Mouse (Mus musculus) hindbrain, embryonic 15.5 days (tissue): ENCODE results near the gene Zscan20. TPM values are rescaled to one million over a fixed set of nuclear protein-coding genes. Genes with fewer than 3 reads are reported as not detected.

Source experiments
- ATAC-seq: fragments of 200-750 bp; cut with Nextera tagmentation; 2 replicates; pipeline ENCODE4 v1.8.0; 2017; ENCODE audit warnings: low read depth, moderate number of reproducible peaks, moderate TSS enrichment; ENCODE audit not compliant: low FRiP score
- H3K27ac ChIP-seq: fragments of 300-500 bp; sonication (generic); replicated peaks from 2 replicates; pipeline ENCODE4 v1.5.1; 2015; ENCODE audit warnings: mild to moderate bottlenecking, inconsistent platforms
- H3K27me3 ChIP-seq: fragments of 300-500 bp; sonication (generic); 2 replicates; pipeline ENCODE4 v1.6.1; 2015; ENCODE audit warnings: control low read depth, inconsistent platforms
- H3K36me3 ChIP-seq: fragments of 300-500 bp; sonication (generic); 2 replicates; pipeline ENCODE4 v1.6.1; 2015; ENCODE audit warnings: control low read depth, inconsistent platforms
- H3K4me1 ChIP-seq: fragments of 300-500 bp; sonication (generic); replicated peaks from 2 replicates; pipeline ENCODE4 v1.6.1; 2015; ENCODE audit warnings: control low read depth, inconsistent platforms
- H3K4me2 ChIP-seq: fragments of 300-500 bp; sonication (generic); 2 replicates; pipeline ENCODE4 v1.6.1; 2015; ENCODE audit warnings: moderate library complexity, mild to moderate bottlenecking, inconsistent platforms
- H3K4me3 ChIP-seq: fragments of 300-500 bp; sonication (generic); 2 replicates; pipeline ENCODE4 v1.5.1; 2015; ENCODE audit warnings: mild to moderate bottlenecking, inconsistent platforms
- H3K9ac ChIP-seq: fragments of 300-500 bp; sonication (generic); 2 replicates; pipeline ENCODE4 v1.6.1; 2015; ENCODE audit warnings: inconsistent platforms
- H3K9me3 ChIP-seq: fragments of 300-500 bp; sonication (generic); 2 replicates; pipeline ENCODE4 v1.6.1; 2016; ENCODE audit warnings: control low read depth, inconsistent platforms
- WGBS: fragments of 180-500 bp; shearing (Covaris S2); methylation state at CpG from one replicate; pipeline ENCODE4 v1.1.7; 2015; 5-methylcytosine and 5-hydroxymethylcytosine counted together
- polyA plus RNA-seq: library from polyadenylated mRNA; unstranded; fragments of >200 nt; fragmentation: Nextera tagmentation; extraction: Ambion mirVana; gene quantifications from 2 replicates; pipeline ENCODE4 v1.2.1, GENCODE M21; 2015

Zscan20 gene
- polyA plus RNA-seq, 1 experiment from 2014 or later, result 4.8 TPM

- H3K36me3 ChIP-seq, result peaks cover 26% of the 10 kb centered on the region
- no peak overlapping the region for H3K27ac ChIP-seq
- WGBS, result 28% methylated on average over 2 of the region's 2 CpGs
These were observed 66.5 kb downstream of the Zscan20 start for GRCm38 (mm10) chr4:128543378-128543777.

More at GRCm38 (mm10) chr4:128543378-128543777, 66.5 kb downstream of the Zscan20 start:
- Histone ChIP-seq H3K27me3 (no peaks in the 10 kb centered on the region), H3K9ac (no peak overlapping the region), H3K9me3 (no peaks in the 10 kb centered on the region), H3K4me2 (no peak overlapping the region), H3K4me3 (no peak overlapping the region), H3K4me1 (no peaks in the 10 kb centered on the region)
- ATAC-seq, result no peak

Other genes with a start within 250 kb of the Zscan20 start
- gene Tlr12, start 8.5 kb upstream of the Zscan20 start, polyA plus RNA-seq, result 1.5 and 2.0 TPM in 2 replicates
- 67.0 and 71.5 TPM in 2 replicates for gene Phc2, start 44.6 kb upstream of the Zscan20 start, polyA plus RNA-seq
- gene A3galt2, start 145.3 kb upstream of the Zscan20 start, polyA plus RNA-seq, result 0.18 and 0.24 TPM in 2 replicates
- 33.6 and 36.7 TPM in 2 replicates for gene Zfp362, start 195.9 kb upstream of the Zscan20 start, polyA plus RNA-seq